Mouse (Mus musculus) left cerebral cortex, postnatal 4 days (tissue): ENCODE measurements at regions not wholly inside any gene's neighbourhood (a gene's known extent, or its start where the extent isn't known, plus 50 kb on each side); places are given as distances from the start of the nearest gene placed in this dataset.
"Not testable (repeated sequence)": the region's sequence is repeated elsewhere in the genome, so short reads cannot be mapped to it uniquely, and the experiment has no call there.

ENCODE experiments used
- DNase-seq: peaks from one replicate; pipeline ENCODE4 v3.0.0-alpha.2; 2022
- intact Hi-C: fragments of 180-260 bp; cut with DNase I; formaldehyde crosslinking; loops from one replicate; pipeline ENCODE4 v1.15.1; 2025

DNA sequence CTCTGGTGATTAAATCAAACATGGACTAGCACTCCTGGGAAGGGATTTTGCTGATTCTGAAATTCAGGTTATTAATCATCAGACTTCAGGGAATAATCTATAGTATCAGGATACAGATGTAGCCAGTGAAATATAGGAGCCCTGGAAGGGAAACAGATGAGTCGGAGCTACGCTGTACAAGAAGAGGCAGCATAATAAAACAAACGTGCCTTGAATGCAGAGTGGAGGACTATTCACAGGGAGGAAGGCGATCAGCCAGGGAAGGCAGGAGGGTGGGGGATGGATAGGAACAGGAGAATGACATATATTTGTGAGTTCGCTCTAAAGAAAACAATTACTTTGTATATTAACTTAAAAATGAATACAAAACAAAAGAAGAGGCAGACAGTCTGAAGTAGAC, 286.6 kb upstream of the Got2 start:
- peak; percentile 10 for DNase-seq
- intact Hi-C loops: no loop called here

DNA sequence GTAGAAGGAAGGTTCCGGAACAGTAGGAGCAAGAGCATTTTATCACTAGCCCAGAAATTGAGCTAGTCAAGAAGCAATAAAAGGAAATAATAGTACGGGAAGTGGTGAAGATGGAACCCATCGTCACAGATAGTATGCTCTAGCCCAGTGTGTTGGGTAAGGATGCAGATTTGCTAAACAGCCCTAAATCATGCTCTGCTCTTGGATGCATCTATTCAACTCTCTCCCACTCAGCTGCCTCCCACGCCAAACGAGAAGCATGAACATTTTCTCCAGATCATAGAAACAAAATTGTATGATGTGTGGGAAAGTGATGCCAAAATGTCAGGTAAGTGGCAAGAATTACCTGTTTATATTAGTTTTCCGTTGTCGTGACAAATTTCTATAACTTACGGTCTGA, 276.6 kb upstream of the Got2 start:
- intact Hi-C loops: no loop called here
- DNase-seq: no peak

DNA sequence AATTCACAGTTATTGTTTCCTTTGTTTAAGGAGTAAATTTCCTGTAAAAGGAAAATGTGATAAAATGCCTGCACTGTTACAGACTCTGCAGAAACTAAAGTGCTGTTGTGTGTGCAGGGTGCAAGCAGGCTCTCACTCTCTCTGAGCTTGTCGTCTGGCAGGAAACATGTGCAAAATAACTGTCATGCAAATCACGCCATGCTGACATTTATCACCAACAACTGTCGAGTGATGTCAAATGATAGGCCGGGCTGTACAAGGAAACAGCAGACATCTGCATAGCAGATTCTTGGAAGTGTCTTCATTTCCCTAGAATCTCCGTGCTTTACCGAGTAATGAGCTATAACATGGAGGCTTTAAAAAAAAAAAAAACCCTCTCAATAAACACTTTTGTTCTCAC, 271.6 kb upstream of the Got2 start:
- DNase-seq: no peak
- intact Hi-C loops: no loop called here

DNA sequence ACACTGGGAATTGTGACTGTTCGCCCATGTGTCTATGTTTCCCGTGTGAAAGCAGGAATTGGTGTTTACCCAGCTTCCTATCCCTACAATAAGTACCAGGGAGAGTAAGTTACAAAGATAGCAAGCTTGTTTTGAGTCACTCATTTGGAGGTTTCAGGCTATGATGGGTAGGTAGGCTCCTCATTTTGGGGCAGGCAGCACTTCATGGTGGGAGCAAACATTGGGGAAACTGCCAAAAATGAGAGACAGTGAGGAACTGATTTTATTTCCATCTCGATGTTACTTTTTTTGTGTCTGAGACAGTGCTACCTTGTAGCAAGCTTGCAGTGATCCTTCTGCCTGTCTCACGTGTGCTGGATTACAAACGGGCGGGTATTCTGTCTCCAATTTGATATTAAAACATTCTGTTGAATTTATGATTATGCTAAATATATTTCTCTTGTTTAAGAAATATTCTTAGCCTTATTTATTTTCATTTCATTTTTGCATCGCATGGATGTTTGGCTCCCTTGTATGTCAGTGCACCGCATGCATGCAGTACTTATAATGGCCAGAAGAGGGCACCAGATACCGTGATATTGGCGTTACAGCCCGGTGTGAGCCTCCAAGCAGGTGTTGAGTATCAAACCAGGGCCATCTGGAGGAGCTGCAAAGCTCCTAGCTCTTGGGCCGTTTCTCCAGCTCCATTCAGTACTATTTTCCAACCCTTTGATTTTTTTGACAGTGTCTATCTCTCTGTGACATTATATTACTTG, 264.3 kb upstream of the Got2 start:
- peak; percentile 52 for DNase-seq
- intact Hi-C loops: loop anchor here (5.0 kb wide), 1 partner anchor 175 kb away; no protein-coding TSS in a partner anchor

DNA sequence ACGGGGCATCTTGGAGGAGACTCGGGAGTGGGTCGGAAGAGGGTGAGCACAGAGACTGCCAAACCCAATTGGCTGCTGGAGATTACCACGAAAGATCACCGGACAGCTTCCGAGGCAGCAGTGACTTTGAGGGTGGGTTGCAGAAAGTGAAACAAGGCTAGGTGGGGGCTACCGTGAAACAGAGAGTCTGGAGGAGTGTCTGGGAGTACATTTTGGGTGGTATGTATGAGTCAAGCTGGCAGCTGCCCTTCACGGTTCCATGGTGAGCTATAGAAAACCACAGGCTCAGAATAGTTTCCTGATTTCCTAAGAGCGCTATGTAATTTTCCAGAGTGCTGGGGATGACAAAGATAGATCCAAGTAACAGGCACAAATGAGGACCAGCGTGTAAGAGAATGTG, 263.7 kb upstream of the Got2 start:
- no peak for DNase-seq
- intact Hi-C loops: loop anchor here (5.0 kb wide), 1 partner anchor 175 kb away; no protein-coding TSS in a partner anchor

DNA sequence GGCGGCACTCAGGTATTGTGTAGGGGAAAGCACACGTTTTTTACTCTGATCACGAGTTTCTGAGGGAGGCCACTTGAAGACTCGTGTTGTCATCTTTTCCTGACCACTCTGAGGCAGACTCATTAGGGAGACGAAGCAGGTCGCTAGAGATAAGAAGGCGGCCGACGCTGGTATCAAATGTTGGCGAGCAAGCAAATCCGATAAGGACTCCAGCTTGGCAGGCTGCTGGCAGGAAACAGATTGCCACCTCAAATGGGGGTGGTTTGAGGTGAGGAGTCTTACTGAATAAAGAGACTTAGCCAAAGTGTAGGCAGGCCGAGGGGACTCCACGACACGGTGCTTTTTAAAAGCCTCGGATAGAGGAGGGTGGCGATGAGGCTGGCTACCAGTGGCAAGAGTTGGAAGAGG, 262.7 kb upstream of the Got2 start:
- intact Hi-C loops: loop anchor here (5.0 kb wide), 1 partner anchor 174 kb away; no protein-coding TSS in a partner anchor
- DNase-seq: no peak

DNA sequence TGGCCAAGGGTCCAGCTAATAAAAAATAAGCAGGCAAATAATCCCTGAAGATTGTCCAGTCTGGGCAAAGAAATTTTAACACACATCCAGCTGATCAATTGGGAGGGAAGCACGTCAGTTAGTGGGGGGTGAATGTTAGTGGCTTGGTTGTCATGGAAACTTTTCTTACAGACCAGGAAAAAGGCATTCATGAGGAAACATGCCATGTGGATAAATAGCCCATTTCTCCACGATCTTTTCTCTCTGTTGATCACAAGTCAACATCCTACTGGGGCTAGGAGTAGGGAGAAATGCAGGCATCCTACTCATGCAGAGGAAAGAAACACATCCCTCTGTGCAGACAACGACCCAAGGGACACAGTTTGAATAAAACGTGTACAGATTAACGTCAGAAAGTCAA, 243.8 kb upstream of the Got2 start:
- intact Hi-C loops: no loop called here
- DNase-seq: no peak

DNA sequence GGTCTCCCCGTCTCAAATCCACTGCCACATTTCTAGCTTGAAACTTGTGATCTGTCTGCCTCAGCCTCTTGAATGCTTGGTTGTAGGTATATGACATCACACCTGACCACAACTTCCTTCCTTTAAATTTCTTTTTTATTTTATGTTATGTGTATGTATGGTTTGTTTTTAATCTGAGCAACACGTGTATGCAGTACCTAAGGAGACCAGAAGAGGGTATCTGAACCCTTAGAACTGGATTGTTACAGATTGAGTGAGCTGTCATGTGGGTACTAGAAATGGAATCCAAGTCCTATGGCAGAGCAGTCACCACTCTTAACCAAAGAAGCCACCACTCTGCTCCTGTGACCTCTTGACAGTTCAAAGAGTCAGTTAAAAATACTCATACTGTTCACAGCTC, 240.0 kb upstream of the Got2 start:
- no peak for DNase-seq
- intact Hi-C loops: no loop called here

DNA sequence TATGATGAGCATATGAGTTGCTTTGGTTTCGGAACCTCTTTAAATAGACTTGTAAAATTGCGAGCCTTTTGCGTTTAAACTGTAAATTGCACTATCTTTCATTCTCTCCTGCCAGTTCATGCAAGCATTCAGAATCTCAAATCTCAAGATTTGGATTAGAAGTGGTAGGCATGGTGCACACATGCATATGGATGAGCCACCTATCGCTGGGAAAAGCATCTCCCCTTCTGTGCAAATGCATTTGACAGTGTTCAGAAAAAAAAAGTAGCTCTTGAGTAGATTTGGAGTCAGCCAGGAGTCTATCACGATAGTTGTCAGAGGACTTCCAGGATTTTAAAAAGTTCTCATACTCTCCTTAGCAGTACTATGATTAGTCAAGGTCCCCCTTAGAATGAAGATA, 212.5 kb upstream of the Got2 start:
- DNase-seq: no peak
- intact Hi-C loops: no loop called here

DNA sequence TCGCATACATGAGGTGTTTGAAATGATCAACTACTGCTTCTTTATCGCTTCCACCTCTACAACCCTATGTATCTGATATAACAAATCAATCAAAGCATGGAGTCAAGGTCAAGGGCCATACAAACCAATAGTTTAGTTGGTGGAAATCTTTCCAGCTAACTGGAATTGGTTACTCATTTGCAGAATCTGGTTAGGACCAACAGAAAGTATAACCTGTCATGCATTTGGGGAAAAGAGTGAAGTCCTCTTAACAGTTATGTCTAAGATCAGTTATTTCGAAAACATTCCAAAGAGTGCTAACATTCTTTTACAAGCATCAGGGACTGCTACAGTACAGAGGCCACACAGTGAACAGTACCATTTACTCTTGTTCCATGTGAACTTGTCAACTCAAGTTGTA, 204.6 kb upstream of the Got2 start:
- intact Hi-C loops: no loop called here
- DNase-seq: no peak

DNA sequence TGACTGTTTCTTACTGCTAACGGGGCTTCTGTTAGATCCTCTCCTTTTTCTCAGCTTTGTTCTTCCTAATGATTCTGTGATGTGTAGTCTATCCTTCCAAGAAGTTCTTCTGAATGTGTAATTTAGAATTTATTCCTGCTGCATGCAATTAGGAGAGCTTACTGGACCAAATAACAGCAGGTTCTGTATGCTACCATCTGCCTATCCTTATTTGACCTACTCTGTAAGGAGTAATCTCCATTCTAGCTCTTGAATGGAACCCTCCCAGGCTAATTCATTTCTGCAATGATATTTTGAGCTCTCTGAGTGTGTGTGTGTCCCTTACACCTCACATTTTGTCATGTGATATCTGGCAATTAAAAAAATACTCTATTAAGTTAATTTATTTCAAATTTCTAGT, 201.9 kb upstream of the Got2 start:
- DNase-seq: no peak
- intact Hi-C loops: no loop called here

DNA sequence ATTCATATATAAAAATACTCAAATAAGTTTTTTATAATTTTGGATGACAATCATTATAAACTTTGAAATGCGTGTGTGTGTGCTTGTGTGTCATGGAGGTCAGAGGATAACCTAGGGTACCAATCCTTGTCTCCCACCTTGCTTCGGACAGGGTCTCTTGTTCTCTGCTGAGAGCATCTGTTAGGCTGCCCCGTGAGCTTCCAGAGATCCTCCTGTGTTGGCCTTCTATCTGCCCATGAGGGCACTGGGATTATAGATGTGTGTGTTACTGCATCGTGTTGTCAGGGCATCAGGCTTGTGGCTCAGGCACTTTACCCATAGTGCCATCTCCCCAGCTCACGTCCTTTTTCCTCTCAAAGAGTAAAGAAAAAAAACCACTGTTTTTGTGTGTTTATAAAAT, 180.0 kb upstream of the Got2 start:
- no peak for DNase-seq
- intact Hi-C loops: no loop called here

DNA sequence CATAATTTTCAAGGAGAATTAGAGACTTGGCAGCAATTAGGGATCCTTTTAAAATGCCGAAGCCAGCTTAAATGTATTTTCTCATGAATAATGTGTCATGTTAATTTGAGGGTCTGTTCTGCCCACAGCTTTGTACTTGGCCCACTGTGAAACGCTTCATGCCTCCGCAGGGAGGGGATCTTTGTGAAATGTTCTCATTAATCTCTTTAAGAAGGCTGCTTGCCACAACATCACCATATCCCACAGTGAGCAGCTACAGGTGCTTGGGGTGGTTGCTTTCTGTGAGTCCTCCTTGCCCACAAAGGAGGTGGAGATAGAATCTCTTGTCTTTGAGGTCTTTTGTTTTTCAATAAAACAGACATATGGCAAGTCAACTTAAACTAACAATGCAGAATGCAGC, 159.3 kb upstream of the Got2 start:
- DNase-seq: no peak
- intact Hi-C loops: no loop called here

DNA sequence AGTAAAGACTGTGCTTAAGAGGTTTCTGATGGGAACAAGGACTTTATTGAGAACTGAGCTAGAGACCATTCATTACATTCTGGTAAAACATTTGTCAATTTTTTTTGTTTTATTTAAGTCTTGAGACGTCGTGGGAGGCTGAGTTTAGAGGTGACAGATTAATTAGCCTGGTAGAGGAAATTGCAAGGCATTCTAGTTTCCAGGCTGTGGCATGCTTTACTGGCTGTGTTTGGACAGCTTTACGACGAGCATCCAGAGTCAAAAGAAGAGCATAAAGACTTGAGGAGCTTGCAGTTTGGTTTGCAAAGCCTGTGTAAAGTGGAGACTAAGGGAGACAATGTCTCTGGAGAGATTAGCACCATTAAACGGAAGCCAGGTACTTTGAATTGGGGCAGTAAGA, 154.0 kb upstream of the Got2 start:
- intact Hi-C loops: no loop called here
- no peak for DNase-seq

DNA sequence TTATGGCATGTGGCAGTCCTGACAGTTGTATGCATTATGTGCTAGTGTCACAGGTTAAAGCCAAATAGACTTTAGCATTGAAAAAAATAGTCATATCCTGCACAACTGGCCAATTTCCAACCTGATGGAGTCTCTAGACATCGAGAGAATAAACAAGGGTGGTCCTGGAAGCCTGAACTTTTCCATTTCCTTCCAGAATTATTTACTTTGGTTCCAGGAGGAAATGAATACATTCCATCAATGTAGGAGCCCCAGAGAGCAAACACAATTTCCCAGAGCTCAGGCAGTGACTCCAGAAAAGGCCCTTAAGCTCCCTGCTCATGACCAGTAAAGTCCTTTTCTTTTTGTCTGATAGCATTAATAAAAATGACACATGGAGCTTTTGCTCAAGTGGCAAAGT, 151.9 kb upstream of the Got2 start:
- DNase-seq: no peak
- intact Hi-C loops: no loop called here

DNA sequence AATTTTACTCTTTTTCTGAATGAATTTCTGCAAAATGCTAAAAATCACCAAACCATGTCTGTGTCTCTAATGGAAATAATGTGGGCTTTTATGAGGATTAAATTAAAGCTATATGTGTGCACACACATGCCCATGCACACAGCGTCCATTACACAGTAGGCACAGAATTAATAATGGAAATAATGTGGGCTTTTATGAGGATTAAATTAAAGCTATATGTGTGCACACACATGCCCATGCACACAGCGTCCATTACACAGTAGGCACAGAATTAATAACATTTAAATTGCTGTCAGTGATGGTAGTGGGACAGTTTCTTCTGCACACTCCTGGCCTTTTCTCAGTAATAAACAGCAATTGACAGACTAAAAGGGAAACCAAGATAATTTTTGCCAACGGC, 130.4 kb upstream of the Got2 start:
- intact Hi-C loops, DNase-seq: not testable (repeated sequence)

DNA sequence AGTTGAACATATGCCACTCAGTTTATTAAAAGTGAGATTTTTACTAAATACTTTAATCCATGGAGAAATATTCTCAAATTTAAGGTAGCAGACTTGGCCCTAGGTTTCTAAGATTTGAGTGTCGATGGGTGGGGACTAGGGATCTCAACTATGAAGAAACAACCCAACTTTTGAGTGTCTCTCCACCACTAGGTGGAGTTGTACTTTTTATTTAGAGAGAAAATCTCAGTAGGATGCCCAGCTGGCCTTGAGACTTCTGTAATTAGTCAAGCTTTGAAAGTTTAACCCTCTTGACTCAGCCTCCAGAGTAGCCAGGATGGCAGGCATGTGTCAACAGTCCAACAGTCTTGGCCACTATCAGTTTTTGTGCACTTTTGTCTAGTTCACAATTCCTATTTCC, 123.7 kb upstream of the Got2 start:
- intact Hi-C loops: no loop called here
- DNase-seq: no peak

DNA sequence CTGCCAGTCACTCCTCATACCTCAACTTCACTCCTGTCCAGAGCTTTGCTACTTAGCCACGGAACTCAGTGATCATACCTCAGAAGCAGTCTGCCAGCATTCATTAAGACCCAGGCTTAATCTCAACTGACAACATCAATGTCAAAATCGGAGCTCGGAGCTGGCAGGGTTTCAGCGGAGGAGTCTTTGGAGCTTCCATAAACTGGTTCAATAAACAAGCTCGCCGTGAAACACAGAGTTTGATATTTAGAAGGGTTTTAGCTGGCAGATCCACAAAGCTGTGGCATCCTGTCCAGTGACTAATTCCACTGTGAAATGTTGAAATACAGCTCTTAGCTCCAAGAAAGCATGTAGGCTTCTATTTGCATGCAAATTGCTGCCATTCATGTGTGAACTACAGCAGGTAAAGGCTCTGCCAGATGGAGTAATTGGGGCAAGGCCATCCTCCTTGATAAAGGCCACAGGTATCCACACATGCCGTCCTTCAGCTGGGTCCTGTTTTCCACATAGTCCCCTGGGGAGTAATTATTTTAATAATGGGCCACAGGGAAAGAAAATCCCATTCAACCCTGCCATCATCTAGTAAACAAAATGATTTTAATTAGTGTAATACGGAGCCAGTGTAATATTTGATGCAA, 103.6 kb upstream of the Got2 start:
- peak; percentile 57 for DNase-seq
- intact Hi-C loops: no loop called here

DNA sequence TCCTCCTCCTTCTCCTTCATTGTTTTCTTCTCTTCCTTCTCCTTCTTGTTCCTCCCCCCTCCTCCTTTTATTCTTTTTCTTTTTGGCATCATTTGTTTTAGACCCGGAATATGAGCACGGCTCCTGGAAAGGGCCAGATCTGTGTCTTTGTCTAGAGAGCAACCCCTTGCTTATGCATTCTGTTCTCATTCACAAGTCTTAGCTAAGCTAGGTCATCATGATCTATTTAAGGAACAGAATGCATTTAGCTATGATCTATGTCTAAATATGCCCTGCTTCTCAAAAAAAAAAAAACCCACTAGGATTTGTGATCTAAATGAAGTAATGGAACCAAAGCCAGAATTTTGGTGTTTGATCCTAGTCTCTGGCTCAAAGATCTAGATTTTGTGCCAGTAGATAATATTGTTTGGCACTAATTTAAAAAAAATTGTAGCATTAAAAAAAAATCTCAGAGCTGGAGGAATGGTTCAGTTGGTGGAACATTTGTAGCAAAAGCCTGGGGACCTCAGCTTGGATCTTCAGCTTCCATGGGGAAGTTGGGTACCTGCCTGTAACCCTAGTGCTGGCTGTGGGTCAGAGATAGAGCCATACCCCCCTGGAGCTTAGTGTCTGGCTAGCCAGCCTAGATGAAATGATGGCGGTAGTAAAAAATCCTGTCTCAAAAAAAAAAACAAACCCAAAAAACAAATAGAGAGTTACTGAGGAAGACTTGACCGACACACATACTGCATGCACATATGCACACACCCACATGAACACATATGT, 100.5 kb upstream of the Got2 start:
- no peak for DNase-seq
- intact Hi-C loops: no loop called here

DNA sequence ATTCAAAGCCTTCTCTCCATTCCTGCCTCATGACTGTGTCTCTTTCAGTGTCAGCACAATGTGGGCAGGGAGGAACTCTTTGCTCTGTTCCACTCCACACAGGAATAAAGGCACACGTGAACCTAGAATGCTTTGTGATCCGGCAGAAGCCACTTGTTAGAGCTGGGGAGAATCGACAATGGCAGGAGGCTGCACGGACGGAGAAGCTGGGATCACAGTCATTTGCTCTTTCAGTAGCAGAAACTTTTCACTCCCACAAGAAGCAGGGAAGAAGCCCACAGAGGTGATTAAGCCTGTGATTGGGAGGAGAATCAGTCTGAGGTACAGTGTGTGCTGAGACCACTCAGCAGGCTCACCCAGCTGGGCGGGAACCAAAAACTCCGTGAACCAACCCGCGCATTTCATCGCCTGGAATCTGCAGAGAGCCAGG, 98.7 kb upstream of the Got2 start:
- intact Hi-C loops: no loop called here
- peak; percentile 13 for DNase-seq

DNA sequence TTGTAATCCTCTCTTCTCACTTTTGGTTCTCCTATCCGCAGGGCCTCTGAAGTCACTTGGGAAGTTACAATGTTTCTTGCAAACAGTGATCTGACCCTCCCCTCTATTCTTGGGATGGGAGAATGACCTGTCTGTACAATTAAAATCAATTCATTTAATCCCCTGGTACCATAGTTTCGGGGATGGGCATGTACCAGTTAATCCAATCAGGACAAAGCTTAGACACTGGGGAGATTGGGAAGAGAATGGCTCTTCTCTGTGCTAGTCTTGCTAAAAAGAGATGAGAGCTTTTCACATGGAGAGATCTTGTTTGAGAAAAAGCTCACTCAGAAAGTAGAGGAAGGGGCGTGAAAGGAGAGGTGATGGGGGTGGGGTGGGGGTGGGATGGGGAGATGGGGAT, 98.1 kb upstream of the Got2 start:
- DNase-seq: no peak
- intact Hi-C loops: no loop called here

DNA sequence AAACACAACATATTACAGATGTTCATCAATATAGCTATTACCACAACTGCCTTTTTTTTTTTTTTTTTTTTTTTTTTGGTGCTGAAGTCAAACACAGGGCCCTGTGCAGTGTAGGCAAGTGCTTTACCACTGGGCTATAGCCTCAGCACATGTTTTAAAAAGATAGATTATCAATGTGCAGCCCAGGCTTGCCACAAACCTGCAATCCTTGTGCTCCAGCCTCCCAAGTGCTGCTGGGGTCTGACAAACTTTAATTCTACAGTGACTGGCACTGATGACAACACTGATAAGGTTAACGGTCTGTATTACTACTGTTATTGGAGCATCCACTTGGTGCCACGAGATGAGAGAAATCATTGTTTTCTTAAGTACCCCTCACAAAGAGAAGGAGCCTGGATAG, 95.3 kb upstream of the Got2 start:
- intact Hi-C loops: no loop called here
- DNase-seq: no peak
